Mouse (Mus musculus) limb, embryonic 11.5 days (tissue): ENCODE measurements around the gene Usp46. TPM values are rescaled to one million over a fixed set of nuclear protein-coding genes. Genes with fewer than 3 reads are reported as not detected.

Experiments used
- ATAC-seq: fragments of 200-750 bp; cut with Nextera tagmentation; 2 replicates; pipeline ENCODE4 v1.8.0; 2017; ENCODE audit warnings: low read depth; ENCODE audit not compliant: insufficient number of reproducible peaks, low FRiP score, low TSS enrichment
- DNase-seq: peaks from one replicate; pipeline ENCODE4 v3.0.0-alpha.2; 2015; ENCODE audit warnings: low spot score
- H3K27ac ChIP-seq: fragments of 300-500 bp; sonication (generic); replicated peaks from 2 replicates; pipeline ENCODE4 v1.5.1; 2014; ENCODE audit warnings: low read depth, mild to moderate bottlenecking, low read length
- H3K27me3 ChIP-seq: fragments of 300-500 bp; sonication (generic); 2 replicates; pipeline ENCODE4 v1.6.1; 2014; ENCODE audit warnings: mild to moderate bottlenecking, low read length, mixed read lengths; ENCODE audit not compliant: control insufficient read depth, insufficient read depth
- H3K36me3 ChIP-seq: fragments of 300-500 bp; sonication (generic); 2 replicates; pipeline ENCODE4 v1.6.1; 2014; ENCODE audit warnings: mild to moderate bottlenecking, low read length, moderate library complexity, mixed read lengths; ENCODE audit not compliant: control insufficient read depth, insufficient read depth
- H3K4me1 ChIP-seq: fragments of 300-500 bp; sonication (generic); 2 replicates; pipeline ENCODE4 v1.6.1; 2014; ENCODE audit warnings: low read length, mixed read lengths; ENCODE audit not compliant: control insufficient read depth, insufficient read depth
- H3K4me2 ChIP-seq: fragments of 300-500 bp; sonication (generic); 2 replicates; pipeline ENCODE4 v1.6.1; 2014; ENCODE audit warnings: low read depth, mild to moderate bottlenecking, moderate library complexity; ENCODE audit not compliant: severe bottlenecking
- H3K4me3 ChIP-seq: fragments of 300-500 bp; sonication (generic); 2 replicates; pipeline ENCODE4 v1.5.1; 2014; ENCODE audit warnings: low read depth, low read length
- H3K9ac ChIP-seq: fragments of 300-500 bp; sonication (generic); 2 replicates; pipeline ENCODE4 v1.6.1; 2014; ENCODE audit warnings: mild to moderate bottlenecking, low read length
- H3K9me3 ChIP-seq: fragments of 300-500 bp; sonication (generic); 2 replicates; pipeline ENCODE4 v1.6.1; 2016; ENCODE audit warnings: low read length; ENCODE audit not compliant: control insufficient read depth
- WGBS: fragments of 180-500 bp; shearing (Covaris S2); extraction: QIAGEN DNeasy Blood & Tissue Kit; methylation state at CpG from one replicate; pipeline ENCODE4 v1.1.7; 2014; 5-methylcytosine and 5-hydroxymethylcytosine counted together
- polyA plus RNA-seq: library from polyadenylated mRNA; unstranded; fragments of >200 nt; fragmentation: Nextera tagmentation; extraction: Ambion mirVana; gene quantifications from 2 replicates; pipeline ENCODE4 v1.2.1, GENCODE M21; 2014

Gene Usp46
- 48.8 and 50.7 TPM in 2 replicates for polyA plus RNA-seq

DNA sequence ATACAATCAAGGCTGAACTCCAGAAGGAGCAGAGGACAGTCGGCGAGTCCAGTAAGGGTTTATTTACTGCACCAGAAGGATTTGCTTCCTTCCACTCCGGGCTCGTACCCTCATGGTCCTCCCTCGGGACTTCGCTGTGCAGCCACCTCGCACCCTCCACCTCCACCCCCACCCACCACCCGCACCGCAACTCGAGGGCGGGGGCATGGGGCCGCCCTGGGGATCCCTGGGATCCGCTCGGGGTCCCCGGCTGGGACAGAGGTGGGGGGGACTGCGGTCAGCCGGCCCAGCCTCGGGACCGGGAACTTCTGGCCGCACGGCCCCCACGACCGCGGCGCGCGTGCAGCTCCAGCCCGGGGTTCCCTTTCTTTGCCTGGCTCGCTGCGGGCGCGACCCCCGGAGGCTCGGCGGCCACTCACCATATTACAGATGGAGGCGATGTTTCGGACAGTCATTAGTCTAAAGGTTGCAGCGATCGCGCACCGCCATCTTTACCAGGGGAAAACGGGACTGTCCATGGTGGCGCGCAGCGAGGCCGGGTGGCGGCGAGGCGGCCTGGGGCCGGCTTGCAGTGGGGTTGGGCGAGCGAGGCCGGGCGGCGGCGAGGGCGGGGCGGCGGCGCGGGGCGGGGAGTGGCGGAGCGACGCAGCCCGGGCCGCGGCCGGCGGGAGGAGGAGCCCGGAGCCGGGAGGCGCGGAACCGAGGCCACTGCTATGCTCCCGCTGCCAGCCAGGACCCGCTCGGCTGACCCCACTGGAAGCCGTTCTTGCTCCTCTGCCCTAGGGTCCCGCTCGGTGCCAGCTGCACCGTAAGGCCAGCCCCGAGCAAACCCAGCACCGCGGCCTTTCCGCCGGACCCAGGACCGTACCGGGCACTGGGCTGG lies at the start of gene Usp46:
Gene Usp46 (minus strand): TSS at position 601 of the 883 bp plus-strand sequence.
- ATAC-seq = peak; percentile 86
- Histone ChIP-seq H3K27me3 (no peaks in the 10 kb centered on the region), H3K4me1 (peaks cover 38% of the 10 kb centered on the region), H3K4me3 (peak within 1 kb of the TSS; percentile 92), H3K9ac (peak within 1 kb of the TSS; percentile 94), H3K9me3 (no peaks in the 10 kb centered on the region), H3K4me2 (peak within 1 kb of the TSS; percentile 81), H3K27ac (peak within 1 kb of the TSS; percentile 99), H3K36me3 (no peaks in the 10 kb centered on the region)
- under 1% methylated on average over 73 of the region's 89 CpGs for WGBS
- DNase-seq = peak; percentile 87

- Histone ChIP-seq H3K9me3 (no peaks in the 10 kb centered on the region; the same call in 1 of the 2 replicates), H3K4me3 (no peak overlapping the region), H3K4me2 (no peak overlapping the region), H3K4me1 (no peaks in the 10 kb centered on the region), H3K27me3 (no peaks in the 10 kb centered on the region), H3K9ac (no peak overlapping the region), H3K27ac (no peak overlapping the region), H3K36me3 (no peaks in the 10 kb centered on the region)
- ATAC-seq (no peak), DNase-seq (no peak)
- WGBS = 87% methylated on average over 7 of the region's 7 CpGs
These were observed 45.9 kb upstream of the Usp46 start for GRCm38 (mm10) chr5:74113961-74114689.

GRCm38 (mm10) chr5:74105445-74105844 lies 37.2 kb upstream of the Usp46 start:
- Histone ChIP-seq H3K27ac (no peak overlapping the region), H3K27me3 (no peaks in the 10 kb centered on the region), H3K4me3 (no peak overlapping the region), H3K4me1 (no peaks in the 10 kb centered on the region), H3K9ac (no peak overlapping the region), H3K4me2 (no peak overlapping the region), H3K9me3 (no peaks in the 10 kb centered on the region), H3K36me3 (no peaks in the 10 kb centered on the region)
- WGBS = 30% methylated on average over 7 of the region's 7 CpGs
- ATAC-seq (no peak), DNase-seq (no peak)

GRCm38 (mm10) chr5:74101761-74102160 lies 33.5 kb upstream of the Usp46 start:
- 83% methylated on average over 6 of the region's 6 CpGs for WGBS
- Histone ChIP-seq H3K9me3 (no peaks in the 10 kb centered on the region), H3K27ac (no peak overlapping the region), H3K27me3 (no peaks in the 10 kb centered on the region), H3K4me1 (no peaks in the 10 kb centered on the region), H3K36me3 (0 out of 2 replicates have a peak, but pooled peaks cover 2% of the 10 kb centered on the region), H3K9ac (no peak overlapping the region), H3K4me2 (no peak overlapping the region), H3K4me3 (no peak overlapping the region)
- no peak for ATAC-seq
- no peak for DNase-seq

GRCm38 (mm10) chr5:74099046-74099445 lies 30.8 kb upstream of the Usp46 start:
- H3K9me3 ChIP-seq = no peaks in the 10 kb centered on the region
- no peak overlapping the region for H3K4me3 ChIP-seq
- H3K4me2 ChIP-seq = no peak overlapping the region
- no peaks in the 10 kb centered on the region for H3K27me3 ChIP-seq
- WGBS = 84% methylated on average over 10 of the region's 10 CpGs
- no peak overlapping the region for H3K27ac ChIP-seq
- no peak for ATAC-seq
- peaks cover 3% of the 10 kb centered on the region; the same call in 1 of the 2 replicates for H3K4me1 ChIP-seq
- no peak for DNase-seq
- H3K36me3 ChIP-seq = peaks cover 9% of the 10 kb centered on the region
- H3K9ac ChIP-seq = no peak overlapping the region

DNA sequence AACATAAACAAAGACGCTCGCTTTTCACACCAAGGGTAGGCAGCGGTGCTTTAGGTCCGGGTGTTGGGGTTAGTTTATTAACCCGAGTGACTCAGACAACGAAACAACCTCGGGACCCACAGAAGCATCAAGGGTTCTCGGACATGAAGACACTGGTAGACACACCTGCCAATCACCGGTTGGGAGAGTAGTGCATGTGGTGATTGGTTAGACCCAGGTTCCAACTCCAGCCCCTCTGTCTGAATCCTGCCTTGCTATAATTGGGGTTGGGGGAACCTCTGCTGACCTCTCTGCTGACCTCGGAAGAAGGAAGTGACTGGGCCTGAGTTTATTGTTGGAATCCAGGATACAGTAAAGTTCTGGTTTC lies 29.6 kb upstream of the Usp46 start:
- ATAC-seq (no peak), DNase-seq (no peak)
- Histone ChIP-seq H3K36me3 (peaks cover 9% of the 10 kb centered on the region), H3K9ac (no peak overlapping the region), H3K9me3 (no peaks in the 10 kb centered on the region), H3K4me3 (no peak overlapping the region), H3K27me3 (no peaks in the 10 kb centered on the region), H3K4me1 (peaks cover 3% of the 10 kb centered on the region; the same call in 1 of the 2 replicates), H3K27ac (no peak overlapping the region), H3K4me2 (no peak overlapping the region)
- WGBS = 55% methylated on average over 10 of the region's 10 CpGs

GRCm38 (mm10) chr5:74097116-74097853 lies 29.1 kb upstream of the Usp46 start:
- ATAC-seq = no peak
- Histone ChIP-seq H3K27ac (no peak overlapping the region), H3K36me3 (peaks cover 9% of the 10 kb centered on the region), H3K27me3 (no peaks in the 10 kb centered on the region), H3K4me1 (peaks cover 3% of the 10 kb centered on the region; the same call in 1 of the 2 replicates), H3K4me3 (no peak overlapping the region), H3K4me2 (no peak overlapping the region), H3K9ac (no peak overlapping the region), H3K9me3 (no peaks in the 10 kb centered on the region)
- WGBS = 85% methylated on average over 11 of the region's 11 CpGs
- no peak for DNase-seq

GRCm38 (mm10) chr5:74096060-74096459 lies 27.8 kb upstream of the Usp46 start:
- 95% methylated on average over 1 of the region's 1 CpGs for WGBS
- peaks cover 9% of the 10 kb centered on the region for H3K36me3 ChIP-seq
- DNase-seq = no peak

More at GRCm38 (mm10) chr5:74096060-74096459, 27.8 kb upstream of the Usp46 start:
- Histone ChIP-seq H3K9me3 (no peaks in the 10 kb centered on the region), H3K4me3 (no peak overlapping the region), H3K4me2 (no peak overlapping the region), H3K27ac (no peak overlapping the region), H3K9ac (no peak overlapping the region), H3K4me1 (peaks cover 3% of the 10 kb centered on the region; the same call in 1 of the 2 replicates), H3K27me3 (no peaks in the 10 kb centered on the region)
- ATAC-seq = no peak
